Mouse (Mus musculus): ENCODE measurements around the gene Gm14444. TPM values are rescaled to one million over a fixed set of nuclear protein-coding genes. Genes with fewer than 3 reads are reported as not detected.

The Gm14444 gene
- polyA plus RNA-seq (2017; shearing (Covaris generic)) = 0.51 TPM

DNA sequence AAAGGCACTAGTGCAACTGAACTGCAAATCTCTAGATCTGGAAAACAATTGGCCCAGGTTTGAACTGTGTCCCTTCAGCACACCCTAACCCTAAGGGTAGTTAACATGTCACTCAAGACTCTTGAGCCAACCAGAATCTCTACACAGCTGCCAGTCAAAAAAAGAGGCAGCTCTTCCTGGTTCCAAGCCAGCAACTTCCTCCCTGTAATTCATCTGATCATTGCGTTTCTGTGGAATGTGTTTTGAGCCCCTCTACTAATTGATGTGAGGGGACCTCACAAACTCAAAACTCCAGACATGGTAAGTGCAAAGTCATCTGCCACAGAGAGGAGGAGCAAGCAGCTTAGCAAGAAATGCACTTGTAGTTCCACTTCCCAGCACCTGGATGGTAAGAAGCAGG lies at the start of gene Gm14444:
Gene Gm14444, plus strand, starts transcription at position 220 of the 400 bp plus-strand sequence.

GRCm38 (mm10) chr2:175067681-175068261 lies 57.7 kb downstream of the Gm14444 start, which contains the start of gene Gm14393:
Gene Gm14393, minus strand, starts transcription at chr2:175067781.

Other genes starting within 250 kb of the Gm14444 start
- gene Edn3, start 249.6 kb upstream of the Gm14444 start, polyA plus RNA-seq (2017; shearing (Covaris generic)) = 0.71 TPM
- not detected for gene Gm14393, start 57.5 kb downstream of the Gm14444 start, polyA plus RNA-seq (2017; shearing (Covaris generic))
- 7.8 TPM for gene Gm14399, start 131.8 kb downstream of the Gm14444 start, polyA plus RNA-seq (2017; shearing (Covaris generic))
- 0.07 TPM for gene Gm14443, start 165.6 kb downstream of the Gm14444 start, polyA plus RNA-seq (2017; shearing (Covaris generic))
- gene Gm14391, start 196.7 kb downstream of the Gm14444 start, polyA plus RNA-seq (2017; shearing (Covaris generic)) = 7.0 TPM

Data from inflammation-experienced regulatory T-cells, adult 16 weeks (primary cell).